Mouse (Mus musculus) stomach, postnatal 0 days (tissue): ENCODE data around the gene Mad1l1. TPM values are rescaled to one million over a fixed set of nuclear protein-coding genes. Genes with fewer than 3 reads are reported as not detected.
A peak's percentile ranks its signal among the peaks of the same experiment; 100 is the strongest.

Source experiments
- ATAC-seq: fragments of 200-750 bp; cut with Nextera tagmentation; 2 replicates; pipeline ENCODE4 v1.8.0; 2017; ENCODE audit not compliant: low FRiP score, low TSS enrichment
- DNase-seq: peaks from one replicate; pipeline ENCODE4 v3.0.0-alpha.2; 2016; ENCODE audit warnings: low spot score
- H3K27ac ChIP-seq: fragments of 300-500 bp; sonication (generic); replicated peaks from 2 replicates; pipeline ENCODE4 v1.5.1; 2014; ENCODE audit warnings: mild to moderate bottlenecking, control low read depth
- H3K27me3 ChIP-seq: fragments of 300-500 bp; sonication (generic); 2 replicates; pipeline ENCODE4 v1.6.1; 2014; ENCODE audit warnings: low read length; ENCODE audit not compliant: control insufficient read depth, insufficient read depth
- H3K36me3 ChIP-seq: fragments of 300-500 bp; sonication (generic); 2 replicates; pipeline ENCODE4 v1.6.1; 2014; ENCODE audit warnings: low read length, mixed read lengths; ENCODE audit not compliant: control insufficient read depth, insufficient read depth
- H3K4me1 ChIP-seq: fragments of 300-500 bp; sonication (generic); replicated peaks from 2 replicates; pipeline ENCODE4 v1.6.1; 2014; ENCODE audit warnings: antibody characterized with exemption; ENCODE audit not compliant: control insufficient read depth, insufficient read depth
- H3K4me2 ChIP-seq: fragments of 300-500 bp; sonication (generic); replicated peaks from 2 replicates; pipeline ENCODE4 v1.6.1; 2014; ENCODE audit warnings: low read depth, mild to moderate bottlenecking, control low read depth, moderate library complexity
- H3K4me3 ChIP-seq: fragments of 300-500 bp; sonication (generic); 2 replicates; pipeline ENCODE4 v1.5.1; 2014; ENCODE audit warnings: low read depth, low read length, control low read depth
- H3K9ac ChIP-seq: fragments of 300-500 bp; sonication (generic); 2 replicates; pipeline ENCODE4 v1.6.1; 2014; ENCODE audit warnings: mild to moderate bottlenecking, low read length, control low read depth, mixed read lengths
- H3K9me3 ChIP-seq: fragments of 300-500 bp; sonication (generic); 2 replicates; pipeline ENCODE4 v1.6.1; 2016; ENCODE audit warnings: low read length; ENCODE audit not compliant: control insufficient read depth
- CTCF ChIP-seq: IDR thresholded peaks from 2 replicates; pipeline ENCODE4 v1.5.1; 2016; ENCODE audit warnings: antibody characterized with exemption, low read depth, mild to moderate bottlenecking, moderate library complexity
- EP300 ChIP-seq: optimal IDR thresholded peaks from 2 replicates; pipeline ENCODE3; 2016; ENCODE audit warnings: antibody characterized with exemption
- WGBS: fragments of 180-500 bp; shearing (Covaris S2); extraction: QIAGEN DNeasy Blood & Tissue Kit; methylation state at CpG from one replicate; pipeline ENCODE4 v1.1.7; 2014; 5-methylcytosine and 5-hydroxymethylcytosine counted together
- polyA plus RNA-seq: library from polyadenylated mRNA; unstranded; fragments of >200 nt; fragmentation: Nextera tagmentation; extraction: Ambion mirVana; gene quantifications from 2 replicates; pipeline ENCODE4 v1.2.1, GENCODE M21; 2015

Mad1l1 gene
- polyA plus RNA-seq, 1 experiment from 2014 or later, result 14.2 TPM

GRCm38 (mm10) chr5:140359930-140360674 is 38.8 kb upstream of the Mad1l1 start:
- 74% methylated on average over 14 of the region's 14 CpGs for WGBS
- no peak for TF ChIP-seq EP300
- no peak for TF ChIP-seq CTCF
- H3K27ac ChIP-seq, result no peak overlapping the region
- no peaks in the 10 kb centered on the region for H3K9me3 ChIP-seq
- no peak overlapping the region for H3K4me2 ChIP-seq
- DNase-seq, result no peak
- H3K4me3 ChIP-seq, result no peak overlapping the region
- no peak overlapping the region for H3K9ac ChIP-seq
- ATAC-seq, result no peak; the same call in 1 of the 2 replicates
- H3K4me1 ChIP-seq, result no peaks in the 10 kb centered on the region
- no peaks in the 10 kb centered on the region for H3K27me3 ChIP-seq
- H3K36me3 ChIP-seq, result peaks cover 2% of the 10 kb centered on the region; the same call in 1 of the 2 replicates

DNA sequence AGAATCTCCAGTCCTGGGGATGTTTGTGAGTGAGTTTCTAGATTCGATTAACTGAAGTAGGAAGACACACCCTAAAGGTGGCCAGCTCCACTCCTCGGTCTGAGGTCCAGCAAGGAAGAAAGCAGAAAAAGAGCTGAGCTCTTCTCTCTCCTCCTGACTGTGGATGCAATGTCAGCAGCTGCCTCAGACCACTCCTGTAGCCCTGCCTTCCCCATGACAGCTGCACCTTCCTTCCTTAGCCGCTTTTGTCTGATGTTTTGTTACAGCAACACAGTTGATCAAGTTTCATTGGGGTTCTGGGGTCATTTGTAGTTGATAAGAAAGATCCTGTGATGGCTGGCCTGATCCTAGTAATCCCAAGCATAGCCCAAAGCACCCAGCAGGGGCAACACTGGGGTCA is 36.1 kb upstream of the Mad1l1 start:
- H3K36me3 ChIP-seq, result peaks cover 9% of the 10 kb centered on the region
- no peak overlapping the region for H3K27ac ChIP-seq
- H3K4me3 ChIP-seq, result no peak overlapping the region
- ATAC-seq (no peak), DNase-seq (no peak)
- H3K4me1 ChIP-seq, result no peaks in the 10 kb centered on the region
- 90% methylated on average over 3 of the region's 3 CpGs for WGBS
- H3K27me3 ChIP-seq, result no peaks in the 10 kb centered on the region
- H3K9me3 ChIP-seq, result no peaks in the 10 kb centered on the region
- no peak overlapping the region for H3K4me2 ChIP-seq
- no peak overlapping the region for H3K9ac ChIP-seq
- TF ChIP-seq EP300 (no peak), CTCF (no peak)

GRCm38 (mm10) chr5:140355934-140356333 is 34.6 kb upstream of the Mad1l1 start:
- no peak overlapping the region for H3K4me2 ChIP-seq
- no peak for ATAC-seq
- no peak for DNase-seq
- H3K9me3 ChIP-seq, result no peaks in the 10 kb centered on the region
- H3K4me1 ChIP-seq, result no peaks in the 10 kb centered on the region
- H3K4me3 ChIP-seq, result no peak overlapping the region
- peaks cover 11% of the 10 kb centered on the region for H3K36me3 ChIP-seq
- H3K9ac ChIP-seq, result no peak overlapping the region
- no peak overlapping the region for H3K27ac ChIP-seq
- H3K27me3 ChIP-seq, result no peaks in the 10 kb centered on the region
- TF ChIP-seq CTCF (peak; percentile 49), EP300 (no peak)
- 81% methylated on average over 11 of the region's 11 CpGs for WGBS

DNA sequence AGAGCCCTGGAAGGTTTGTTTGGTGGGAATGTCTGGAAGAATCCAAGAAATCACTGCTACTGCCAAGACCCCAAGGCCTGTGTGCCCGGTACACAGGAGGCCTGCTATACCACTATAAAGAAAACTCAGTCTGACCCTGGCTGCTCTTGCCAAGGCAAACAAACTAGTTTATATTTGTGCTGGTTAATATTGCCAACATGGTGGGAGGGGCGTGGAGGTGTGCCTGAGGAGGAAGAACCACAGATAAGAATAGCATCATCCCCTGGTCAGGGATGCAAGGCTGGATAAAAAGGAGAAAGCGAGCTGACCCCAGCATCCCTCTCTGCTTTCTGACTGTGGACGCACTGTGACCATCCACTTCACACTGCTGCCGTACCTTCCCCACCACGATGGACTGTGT is 31.0 kb upstream of the Mad1l1 start:
- Histone ChIP-seq H3K36me3 (peaks cover 11% of the 10 kb centered on the region), H3K27me3 (no peaks in the 10 kb centered on the region), H3K4me3 (no peak overlapping the region), H3K27ac (no peak overlapping the region), H3K9me3 (no peaks in the 10 kb centered on the region), H3K9ac (no peak overlapping the region), H3K4me1 (no peaks in the 10 kb centered on the region), H3K4me2 (no peak overlapping the region)
- 88% methylated on average over 6 of the region's 6 CpGs for WGBS
- TF ChIP-seq EP300 (no peak), CTCF (no peak)
- DNase-seq (no peak), ATAC-seq (no peak)

DNA sequence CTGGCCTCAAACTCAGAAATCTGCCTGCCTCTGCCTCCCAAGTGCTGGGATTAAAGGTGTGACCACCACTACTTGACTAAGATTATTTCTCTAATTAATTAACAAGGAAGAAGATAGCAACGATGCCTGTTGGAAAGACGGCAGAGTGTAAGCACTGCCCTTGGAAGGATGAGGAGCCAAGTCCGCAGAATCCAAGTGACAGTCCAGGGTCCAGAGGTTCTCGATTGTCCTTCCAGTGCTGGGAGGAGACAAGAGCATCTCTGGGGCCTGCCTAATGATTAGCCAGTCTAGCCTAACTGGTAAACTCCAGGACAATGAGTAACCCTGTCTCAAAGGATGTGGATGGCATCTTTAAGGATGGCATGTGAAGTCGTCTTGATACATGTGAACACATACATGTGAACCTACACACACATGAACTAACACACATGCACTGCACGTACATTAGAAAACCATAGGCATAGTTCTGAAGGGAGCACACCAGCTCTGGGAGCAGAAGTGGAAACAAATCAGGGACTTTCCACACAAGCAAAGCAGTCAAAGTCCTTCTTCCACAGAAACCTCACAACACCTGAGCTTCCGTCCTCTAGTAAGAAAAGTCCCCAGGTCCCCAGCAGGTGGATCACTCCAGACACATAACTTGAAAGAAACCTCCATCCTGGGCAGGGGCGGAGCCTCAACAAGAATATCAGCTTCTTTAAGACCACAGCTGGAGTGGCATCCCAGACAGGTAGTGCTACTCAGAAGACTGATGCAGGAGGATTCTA is 29.6 kb upstream of the Mad1l1 start:
- Histone ChIP-seq H3K9ac (no peak overlapping the region), H3K4me2 (no peak overlapping the region), H3K27ac (no peak overlapping the region), H3K4me1 (no peaks in the 10 kb centered on the region), H3K9me3 (no peaks in the 10 kb centered on the region), H3K36me3 (peaks cover 15% of the 10 kb centered on the region), H3K27me3 (no peaks in the 10 kb centered on the region), H3K4me3 (no peak overlapping the region)
- no peak for DNase-seq
- ATAC-seq, result no peak
- 92% methylated on average over 8 of the region's 8 CpGs for WGBS
- no peak for TF ChIP-seq CTCF
- no peak for TF ChIP-seq EP300

DNA sequence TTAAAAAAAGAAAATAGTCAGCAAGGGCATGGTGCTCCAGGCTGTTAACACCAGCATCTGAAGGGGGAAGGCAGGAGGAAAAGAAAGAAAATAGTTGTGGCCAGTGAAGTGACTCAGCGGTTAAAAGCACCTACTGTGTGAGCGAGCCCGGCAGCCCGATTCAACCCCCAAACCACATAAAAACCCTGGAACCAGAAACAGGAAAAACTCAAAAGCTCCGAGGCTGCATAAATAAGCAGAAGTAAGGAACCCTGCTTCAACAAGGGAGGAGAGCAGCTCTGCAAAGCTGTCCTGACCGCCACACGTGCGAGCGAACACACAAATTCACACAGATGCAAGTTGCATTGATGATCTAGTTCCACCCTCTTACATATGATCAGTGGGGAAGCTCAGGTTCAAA is 28.5 kb upstream of the Mad1l1 start:
- Histone ChIP-seq H3K27ac (no peak overlapping the region), H3K9ac (no peak overlapping the region), H3K4me1 (no peaks in the 10 kb centered on the region), H3K36me3 (peaks cover 13% of the 10 kb centered on the region), H3K4me2 (no peak overlapping the region), H3K9me3 (no peaks in the 10 kb centered on the region), H3K27me3 (no peaks in the 10 kb centered on the region), H3K4me3 (no peak overlapping the region)
- TF ChIP-seq EP300 (no peak), CTCF (no peak)
- no peak for DNase-seq
- no peak for ATAC-seq
- WGBS, result 95% methylated on average over 9 of the region's 9 CpGs
